Mouse (Mus musculus) right cerebral cortex, adult 2 months (tissue): ENCODE measurements around the gene Ranbp2.
"Not testable (repeated sequence)": the region's sequence is repeated elsewhere in the genome, so short reads cannot be mapped to it uniquely, and the experiment has no call there.

Experiments
- DNase-seq, 2 experiments: peaks; one replicate each; pipeline ENCODE4 v3.0.0; 2021 to 2022; ENCODE audit warnings: low spot score in 2 of 2

Gene Ranbp2

DNA sequence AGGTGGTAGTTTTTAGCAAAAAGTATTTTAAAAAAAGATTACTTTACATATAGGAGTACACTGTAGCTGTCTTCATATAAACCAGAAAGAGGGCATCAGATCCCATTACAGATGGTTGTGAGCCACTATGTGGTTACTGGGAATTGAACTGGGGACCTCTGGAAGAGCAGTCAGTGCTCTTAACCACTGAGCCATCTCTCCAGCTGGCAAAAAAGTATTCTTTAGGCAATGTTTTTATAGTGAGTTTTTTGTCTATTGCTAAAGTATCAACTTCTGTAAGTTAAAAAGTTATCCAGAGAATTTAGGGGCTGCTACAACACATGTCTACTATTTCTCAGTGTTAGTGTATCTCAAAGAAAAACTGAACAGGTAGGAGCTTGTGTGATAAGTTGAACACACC lies 50.0 kb downstream of the Ranbp2 start:
- DNase-seq = no peak

DNA sequence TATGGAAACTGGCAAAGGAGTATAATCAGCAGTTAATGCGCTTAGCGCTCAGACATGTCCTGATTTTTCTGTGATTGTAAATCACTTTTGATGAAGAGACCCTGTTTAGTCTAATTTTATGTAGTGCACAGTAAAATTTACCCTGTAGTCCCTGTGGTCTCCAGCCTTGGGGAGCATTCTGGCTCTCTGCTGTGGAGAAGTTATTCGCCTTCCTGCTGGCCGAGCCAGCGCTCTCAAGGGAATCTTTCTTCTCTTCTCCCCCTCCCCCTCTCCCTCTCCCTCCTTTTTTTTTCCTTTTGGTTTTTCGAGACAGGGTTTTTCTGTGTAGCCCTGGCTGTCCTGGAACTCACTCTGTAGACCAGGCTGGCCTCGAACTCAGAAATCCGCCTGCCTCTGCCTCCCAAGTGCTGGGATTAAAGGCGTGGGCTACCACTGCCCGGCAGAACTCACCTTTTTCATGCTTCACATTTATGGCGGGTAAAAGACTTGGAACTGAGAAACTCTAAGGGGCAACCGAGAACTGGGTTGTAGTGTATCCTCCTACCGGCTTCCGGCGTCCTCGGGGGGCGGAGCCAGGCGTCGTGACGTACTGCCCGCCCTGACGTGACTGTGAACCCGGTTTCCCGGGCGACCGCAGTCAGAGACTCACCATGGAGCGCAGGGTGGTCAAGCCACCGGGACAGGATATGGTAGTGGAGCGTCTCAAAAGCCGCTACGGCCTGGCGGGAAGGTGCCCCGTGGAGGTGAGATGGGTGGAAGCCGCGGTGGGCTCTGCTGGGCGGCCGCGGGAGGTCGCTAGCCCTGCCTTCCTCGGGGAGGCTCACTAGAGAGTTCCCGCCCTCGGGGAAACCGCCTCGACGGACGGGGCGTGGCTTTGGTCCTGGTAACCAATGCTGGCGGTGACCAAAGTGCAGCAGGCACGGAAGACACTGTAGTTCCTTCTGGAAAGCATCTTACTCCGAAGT lies 50.9 kb downstream of the Ranbp2 start, which contains the start of gene Ccdc138:
TSS of gene Ccdc138 (plus strand) at position 629 of the 965 bp plus-strand sequence.
- peak; percentile 90 to 94 for DNase-seq

DNA sequence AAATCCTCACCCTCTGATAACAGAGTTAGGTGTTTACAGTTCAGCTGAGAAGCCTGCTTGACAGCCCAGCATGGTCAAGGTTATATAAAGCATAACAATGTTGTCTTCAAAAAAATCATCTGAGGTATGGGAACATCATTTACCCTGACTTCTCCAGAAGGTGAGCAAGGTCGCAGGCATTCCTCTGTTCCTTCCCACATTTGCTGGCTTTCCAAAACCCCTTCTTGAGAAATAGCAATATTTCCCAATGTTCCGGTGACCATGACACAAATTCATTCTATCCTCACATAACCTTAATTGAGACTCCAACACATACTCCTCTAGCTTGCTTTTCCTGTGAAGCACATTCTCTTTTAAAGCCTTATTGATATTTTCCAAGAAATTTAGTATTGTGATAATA lies 51.8 kb downstream of the Ranbp2 start:
- DNase-seq = no peak

DNA sequence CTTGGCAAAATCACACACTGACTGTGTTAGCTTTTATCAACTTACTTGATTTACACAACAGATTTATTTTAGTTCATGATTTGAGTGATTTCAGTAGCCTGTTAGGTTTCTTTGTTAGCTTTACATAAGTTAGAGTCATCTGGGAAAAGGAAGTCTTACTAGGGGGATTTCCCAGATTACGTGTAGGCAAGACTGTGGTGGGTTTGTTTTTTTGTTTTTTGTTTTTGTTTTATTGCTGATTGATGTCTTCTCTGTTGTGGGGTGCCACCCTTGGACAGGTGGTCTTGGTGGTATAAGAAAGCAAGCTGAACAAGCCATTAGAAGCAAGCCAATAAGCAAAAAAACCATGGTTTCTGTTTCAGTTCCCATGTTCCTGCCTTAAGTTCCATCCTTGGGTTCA lies 82.6 kb downstream of the Ranbp2 start:
- no peak for DNase-seq

DNA sequence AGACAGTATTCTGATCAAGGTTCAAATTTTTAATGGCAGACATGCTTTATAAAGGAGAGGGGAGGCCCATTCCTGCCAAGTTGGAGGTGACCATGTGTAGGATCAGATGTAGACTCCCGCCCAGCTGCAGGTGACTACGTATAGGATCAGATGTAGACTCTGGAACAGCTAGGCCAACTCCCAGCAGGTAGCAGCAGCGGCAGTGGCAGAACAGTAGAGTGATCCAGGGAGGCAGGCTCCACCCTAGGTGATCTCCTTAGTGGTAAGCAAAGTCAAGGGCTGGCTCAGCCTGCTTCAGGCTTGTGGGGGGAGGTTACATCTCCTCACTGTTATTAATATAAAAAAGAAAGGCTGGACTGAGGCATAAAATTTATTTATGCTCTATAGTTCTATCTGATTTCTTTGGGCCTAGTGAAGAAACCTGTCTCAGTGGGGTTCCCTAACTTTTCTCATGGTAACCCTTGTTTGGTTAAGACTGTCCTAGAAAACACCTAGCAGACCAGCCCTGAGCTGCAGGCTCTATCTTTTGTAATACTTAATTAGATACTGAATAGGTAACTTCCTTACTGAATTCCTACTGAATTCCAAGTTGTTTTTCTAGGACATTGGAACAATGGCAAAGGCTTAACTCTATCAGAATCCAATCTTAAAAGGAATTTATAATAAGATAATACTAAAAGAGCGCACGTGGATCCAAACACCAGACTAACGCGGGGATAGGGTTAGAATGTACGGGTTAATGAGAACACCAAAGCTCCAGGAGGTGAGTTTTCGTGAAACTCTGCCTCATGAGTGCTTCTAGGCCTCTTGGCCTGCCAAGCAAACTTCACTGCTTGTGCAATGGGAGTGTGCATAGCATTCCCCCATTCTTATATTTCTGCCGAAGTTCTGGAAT lies 84.4 kb downstream of the Ranbp2 start:
- no peak for DNase-seq

DNA sequence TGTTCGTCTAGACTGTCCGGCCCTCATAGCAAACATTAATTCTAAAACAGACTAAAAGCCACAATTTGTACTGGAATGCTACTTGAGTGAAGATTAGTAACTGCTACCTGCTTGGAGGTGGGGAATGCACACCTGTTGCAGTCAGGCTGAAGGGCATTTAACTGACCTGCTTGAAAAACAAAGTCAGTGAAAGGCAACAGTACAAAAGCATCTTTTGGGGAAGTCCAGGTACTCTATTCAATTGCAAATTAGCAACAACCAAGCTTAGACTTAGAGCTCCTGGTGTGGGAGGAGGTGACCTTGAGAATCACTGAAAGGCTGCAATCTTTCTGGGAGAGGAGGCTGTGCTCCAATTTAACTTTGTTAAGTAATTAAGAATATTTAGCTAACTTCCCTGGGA lies 85.5 kb downstream of the Ranbp2 start:
- DNase-seq = no peak

DNA sequence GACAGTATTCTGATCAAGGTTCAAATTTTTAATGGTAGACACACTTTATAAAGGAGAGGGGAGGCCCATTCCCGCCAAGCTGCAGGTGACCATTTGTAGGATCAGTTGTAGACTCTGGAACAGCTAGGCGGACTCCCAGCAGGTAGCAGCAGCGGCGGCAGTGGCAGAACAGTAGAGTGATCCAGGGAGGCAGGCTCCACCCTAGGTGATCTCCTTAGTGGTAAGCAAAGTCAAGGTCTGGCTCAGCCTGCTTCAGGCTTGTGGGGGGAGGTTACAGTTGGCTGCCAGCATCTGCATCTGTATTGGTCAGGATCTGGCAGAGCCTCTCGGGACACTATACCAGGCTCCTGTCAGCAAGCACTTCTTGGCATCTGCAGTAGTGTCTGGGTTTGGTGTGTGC lies 89.6 kb downstream of the Ranbp2 start:
- DNase-seq = not testable (repeated sequence)

DNA sequence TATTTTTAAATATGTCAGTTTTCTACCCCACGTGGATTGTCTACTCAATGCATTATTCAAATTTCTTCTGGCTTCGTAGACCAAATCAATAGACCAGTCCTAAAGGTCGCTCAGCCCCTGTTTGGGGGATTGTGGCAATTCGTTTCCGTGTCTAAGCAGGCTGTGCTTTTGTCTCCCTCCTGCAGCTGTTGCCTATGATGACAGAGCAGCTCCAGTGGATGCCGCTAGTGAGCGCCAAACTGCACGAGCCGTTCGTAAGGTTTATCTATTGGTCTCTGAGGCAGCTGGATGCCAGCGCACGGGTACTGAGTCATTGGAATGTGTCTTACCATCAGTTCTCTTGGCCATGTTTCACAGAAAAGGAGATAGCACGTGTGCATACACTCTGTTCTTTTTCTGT lies 93.9 kb downstream of the Ranbp2 start:
- DNase-seq = no peak
